Mouse (Mus musculus) lung, embryonic 14.5 days (tissue): ENCODE results near the gene Atp8a2. TPM values are rescaled to one million over a fixed set of nuclear protein-coding genes. Genes with fewer than 3 reads are reported as not detected.

Experiments
- ATAC-seq: fragments of 200-750 bp; cut with Nextera tagmentation; 2 replicates; pipeline ENCODE4 v1.8.0; 2017; ENCODE audit warnings: mild to moderate bottlenecking, moderate TSS enrichment, moderate library complexity; ENCODE audit not compliant: insufficient read depth
- DNase-seq: peaks from one replicate; pipeline ENCODE4 v3.0.0-alpha.2; 2015
- H3K27ac ChIP-seq: fragments of 300-500 bp; sonication (generic); 2 replicates; pipeline ENCODE4 v1.5.1; 2014; ENCODE audit warnings: low read depth, mild to moderate bottlenecking, moderate library complexity
- H3K27me3 ChIP-seq: fragments of 300-500 bp; sonication (generic); 2 replicates; pipeline ENCODE4 v1.6.1; 2014; ENCODE audit warnings: low read length, control low read depth; ENCODE audit not compliant: insufficient read depth
- H3K36me3 ChIP-seq: fragments of 300-500 bp; sonication (generic); 2 replicates; pipeline ENCODE4 v1.6.1; 2014; ENCODE audit warnings: control low read depth; ENCODE audit not compliant: insufficient read depth
- H3K4me1 ChIP-seq: fragments of 300-500 bp; sonication (generic); 2 replicates; pipeline ENCODE4 v1.6.1; 2014; ENCODE audit warnings: antibody characterized with exemption, control low read depth; ENCODE audit not compliant: insufficient read depth
- H3K4me2 ChIP-seq: fragments of 300-500 bp; sonication (generic); 2 replicates; pipeline ENCODE4 v1.6.1; 2014; ENCODE audit warnings: mild to moderate bottlenecking
- H3K4me3 ChIP-seq: fragments of 300-500 bp; sonication (generic); 2 replicates; pipeline ENCODE4 v1.5.1; 2014; ENCODE audit warnings: low read depth, low read length
- H3K9ac ChIP-seq: fragments of 300-500 bp; sonication (generic); 2 replicates; pipeline ENCODE4 v1.6.1; 2014
- H3K9me3 ChIP-seq: fragments of 300-500 bp; sonication (generic); 2 replicates; pipeline ENCODE4 v1.6.1; 2016; ENCODE audit warnings: low read depth, low read length, control low read depth
- CTCF ChIP-seq: IDR thresholded peaks from 2 replicates; pipeline ENCODE4 v1.5.1; 2016; ENCODE audit warnings: antibody characterized with exemption, low read depth
- WGBS: fragments of 180-500 bp; shearing (Covaris S2); extraction: QIAGEN DNeasy Blood & Tissue Kit; methylation state at CpG from one replicate; pipeline ENCODE4 v1.1.7; 2014; 5-methylcytosine and 5-hydroxymethylcytosine counted together
- polyA plus RNA-seq: library from polyadenylated mRNA; unstranded; fragments of >200 nt; fragmentation: Nextera tagmentation; extraction: Ambion mirVana; gene quantifications from 2 replicates; pipeline ENCODE4 v1.2.1, GENCODE M21; 2014

The Atp8a2 gene
- polyA plus RNA-seq, 1 experiment from 2014 or later = 0.95 TPM

DNA sequence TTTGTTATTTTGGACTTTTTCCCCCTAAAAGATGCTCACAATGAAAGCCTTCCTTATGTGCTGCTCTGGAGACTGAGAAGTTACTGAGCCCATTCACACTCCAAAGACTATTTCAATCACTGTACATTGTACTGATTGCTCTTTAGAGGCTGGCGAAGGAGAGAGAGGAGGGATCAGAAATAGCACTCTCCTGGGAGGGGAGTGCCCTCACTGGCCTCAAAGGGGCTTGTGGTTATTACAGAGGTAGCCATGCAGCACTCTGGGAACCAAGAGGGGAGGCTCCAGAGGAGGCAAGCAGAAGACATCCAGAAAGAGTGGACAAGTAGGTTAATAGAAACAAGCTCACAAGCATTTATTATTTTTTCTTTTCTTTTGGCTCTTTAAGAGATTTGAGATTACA lies 169.8 kb downstream of the Atp8a2 start:
- WGBS = 56% methylated on average over 1 of the region's 1 CpGs
- ATAC-seq (no peak), DNase-seq (no peak)
- H3K36me3 ChIP-seq = no peaks in the 10 kb centered on the region
- no peaks in the 10 kb centered on the region for H3K27me3 ChIP-seq
- H3K4me3 ChIP-seq = no peak overlapping the region
- H3K4me1 ChIP-seq = no peaks in the 10 kb centered on the region
- no peak for TF ChIP-seq CTCF
- no peak overlapping the region for H3K9ac ChIP-seq
- H3K9me3 ChIP-seq = no peaks in the 10 kb centered on the region
- no peak overlapping the region for H3K4me2 ChIP-seq
- no peak overlapping the region for H3K27ac ChIP-seq

GRCm38 (mm10) chr14:60026647-60027046 lies 170.3 kb downstream of the Atp8a2 start:
- H3K9ac ChIP-seq = no peak overlapping the region

DNA sequence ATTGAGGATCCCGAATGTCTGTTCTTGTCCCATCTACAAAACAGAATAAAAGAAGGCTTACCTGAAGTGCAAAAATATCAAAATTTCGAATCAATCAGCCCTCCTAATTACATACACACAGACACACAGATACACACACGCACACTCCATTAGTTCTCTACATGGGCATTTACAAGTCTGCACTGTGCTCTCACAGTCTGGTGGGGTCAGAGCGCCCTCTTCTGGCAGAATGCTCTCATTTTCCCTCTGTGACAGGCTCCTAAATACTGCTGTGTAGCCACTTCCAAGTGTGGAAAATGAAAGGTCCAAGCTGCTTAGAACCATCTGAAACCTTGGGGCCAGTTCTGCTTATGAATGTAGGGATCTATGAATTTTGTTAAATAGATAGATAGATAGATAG lies 181.1 kb downstream of the Atp8a2 start:
- H3K36me3 ChIP-seq = no peaks in the 10 kb centered on the region
- no peak overlapping the region for H3K4me2 ChIP-seq
- H3K27me3 ChIP-seq = no peaks in the 10 kb centered on the region
- no peak overlapping the region for H3K27ac ChIP-seq
- no peaks in the 10 kb centered on the region for H3K4me1 ChIP-seq
- WGBS = 28% methylated on average over 4 of the region's 4 CpGs
- DNase-seq (peak; percentile 95), ATAC-seq (peak; percentile 89)
- no peaks in the 10 kb centered on the region for H3K9me3 ChIP-seq
- H3K4me3 ChIP-seq = no peak overlapping the region
- H3K9ac ChIP-seq = no peak overlapping the region
- peak; percentile 93 for TF ChIP-seq CTCF

More at GRCm38 (mm10) chr14:60026647-60027046, 170.3 kb downstream of the Atp8a2 start:
- Histone ChIP-seq H3K4me1 (no peaks in the 10 kb centered on the region), H3K9me3 (no peaks in the 10 kb centered on the region), H3K4me2 (no peak overlapping the region), H3K36me3 (no peaks in the 10 kb centered on the region), H3K4me3 (no peak overlapping the region), H3K27ac (no peak overlapping the region), H3K27me3 (no peaks in the 10 kb centered on the region)
- ATAC-seq (peak; percentile 73; the same call in 1 of the 2 replicates), DNase-seq (peak; percentile 90)
- no peak for TF ChIP-seq CTCF
- 24% methylated on average over 8 of the region's 8 CpGs for WGBS

DNA sequence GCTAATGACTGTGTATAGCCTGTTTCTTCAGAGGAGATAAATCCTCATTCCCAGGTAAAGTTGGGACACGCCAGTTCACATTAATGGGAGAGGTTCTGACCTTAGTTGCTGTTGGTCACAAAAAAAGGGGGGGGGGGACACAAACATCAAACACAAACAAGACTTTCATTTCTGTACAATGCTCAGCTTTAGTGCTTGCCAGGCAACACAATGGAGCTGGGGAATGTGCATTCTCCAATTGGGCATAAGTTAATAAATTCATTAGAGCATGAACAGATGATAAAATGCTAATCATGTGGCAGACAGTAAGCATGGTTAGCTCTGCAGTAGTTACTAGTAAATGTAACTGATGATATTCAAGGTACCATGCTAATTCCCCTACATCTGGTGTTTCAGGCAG lies 195.2 kb downstream of the Atp8a2 start:
- DNase-seq = no peak
- no peak overlapping the region for H3K27ac ChIP-seq
- H3K9ac ChIP-seq = no peak overlapping the region
- H3K36me3 ChIP-seq = no peaks in the 10 kb centered on the region
- H3K4me1 ChIP-seq = no peaks in the 10 kb centered on the region
- H3K4me2 ChIP-seq = no peak overlapping the region
- WGBS = 79% methylated on average over 1 of the region's 1 CpGs
- no peak overlapping the region for H3K4me3 ChIP-seq
- ATAC-seq = no peak
- H3K9me3 ChIP-seq = no peaks in the 10 kb centered on the region
- no peak for TF ChIP-seq CTCF
- H3K27me3 ChIP-seq = no peaks in the 10 kb centered on the region

- Histone ChIP-seq H3K27ac (no peak overlapping the region), H3K9ac (no peak overlapping the region), H3K36me3 (no peaks in the 10 kb centered on the region), H3K4me1 (no peaks in the 10 kb centered on the region), H3K27me3 (no peaks in the 10 kb centered on the region), H3K4me2 (no peak overlapping the region), H3K4me3 (no peak overlapping the region), H3K9me3 (no peaks in the 10 kb centered on the region)
- no peak for ATAC-seq
- peak; percentile 41 for TF ChIP-seq CTCF
- no peak for DNase-seq
- 54% methylated on average over 5 of the region's 5 CpGs for WGBS
Observed at GRCm38 (mm10) chr14:59988860-59989259, 208.1 kb downstream of the Atp8a2 start.

GRCm38 (mm10) chr14:59987975-59988374 lies 209.0 kb downstream of the Atp8a2 start:
- Histone ChIP-seq H3K36me3 (no peaks in the 10 kb centered on the region), H3K4me1 (no peaks in the 10 kb centered on the region), H3K4me2 (no peak overlapping the region), H3K27ac (no peak overlapping the region), H3K27me3 (no peaks in the 10 kb centered on the region), H3K9ac (no peak overlapping the region), H3K9me3 (no peaks in the 10 kb centered on the region), H3K4me3 (no peak overlapping the region)
- DNase-seq = no peak
- WGBS = 90% methylated on average over 3 of the region's 3 CpGs
- no peak for ATAC-seq
- no peak for TF ChIP-seq CTCF

DNA sequence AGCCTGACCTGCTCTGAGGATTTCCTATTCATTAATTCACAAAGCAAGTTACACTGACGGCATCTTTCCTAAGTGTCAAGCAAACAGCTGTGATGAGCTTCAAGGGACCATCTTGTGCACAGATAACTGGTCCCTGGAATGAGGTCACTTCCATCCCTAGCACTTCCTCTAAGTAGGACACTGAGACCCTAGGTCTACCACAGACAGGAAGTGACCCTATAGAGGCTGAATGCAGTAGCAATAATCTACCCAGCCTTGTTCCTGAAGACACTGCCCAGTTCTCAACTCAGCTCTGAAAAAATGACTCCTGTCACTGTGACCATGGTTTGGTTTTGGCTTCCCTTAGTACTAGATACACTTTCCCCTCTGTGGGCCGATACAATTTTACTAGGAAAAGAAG lies 219.0 kb downstream of the Atp8a2 start:
- TF ChIP-seq CTCF = no peak
- DNase-seq (no peak), ATAC-seq (no peak)

GRCm38 (mm10) chr14:59971221-59971730 lies 225.7 kb downstream of the Atp8a2 start:
- no peaks in the 10 kb centered on the region for H3K9me3 ChIP-seq
- H3K36me3 ChIP-seq = no peaks in the 10 kb centered on the region
- DNase-seq = no peak
- H3K4me3 ChIP-seq = no peak overlapping the region
- H3K27ac ChIP-seq = no peak overlapping the region
- no peaks in the 10 kb centered on the region for H3K4me1 ChIP-seq
- no peak overlapping the region for H3K9ac ChIP-seq
- ATAC-seq = no peak
- WGBS = 61% methylated on average over 5 of the region's 5 CpGs
- no peaks in the 10 kb centered on the region for H3K27me3 ChIP-seq
- H3K4me2 ChIP-seq = no peak overlapping the region
- no peak for TF ChIP-seq CTCF

More for the DNA sequence above, 219.0 kb downstream of the Atp8a2 start:
- no peaks in the 10 kb centered on the region for H3K9me3 ChIP-seq
- WGBS = 60% methylated on average over 2 of the region's 2 CpGs
- no peak overlapping the region for H3K4me3 ChIP-seq
- no peaks in the 10 kb centered on the region for H3K36me3 ChIP-seq
- H3K27ac ChIP-seq = no peak overlapping the region
- H3K27me3 ChIP-seq = no peaks in the 10 kb centered on the region
- H3K4me2 ChIP-seq = no peak overlapping the region
- no peak overlapping the region for H3K9ac ChIP-seq
- no peaks in the 10 kb centered on the region for H3K4me1 ChIP-seq
